Mouse (Mus musculus) ZHBTc4 (cell line): ENCODE data around the gene Krt10.
A peak's percentile ranks its signal among the peaks of the same experiment; 100 is the strongest.

Experiments used
- DNase-seq: peaks from one replicate; pipeline ENCODE4 v3.0.0-alpha.2; 2011; ENCODE audit warnings: low read depth, low spot score

The Krt10 gene

DNA sequence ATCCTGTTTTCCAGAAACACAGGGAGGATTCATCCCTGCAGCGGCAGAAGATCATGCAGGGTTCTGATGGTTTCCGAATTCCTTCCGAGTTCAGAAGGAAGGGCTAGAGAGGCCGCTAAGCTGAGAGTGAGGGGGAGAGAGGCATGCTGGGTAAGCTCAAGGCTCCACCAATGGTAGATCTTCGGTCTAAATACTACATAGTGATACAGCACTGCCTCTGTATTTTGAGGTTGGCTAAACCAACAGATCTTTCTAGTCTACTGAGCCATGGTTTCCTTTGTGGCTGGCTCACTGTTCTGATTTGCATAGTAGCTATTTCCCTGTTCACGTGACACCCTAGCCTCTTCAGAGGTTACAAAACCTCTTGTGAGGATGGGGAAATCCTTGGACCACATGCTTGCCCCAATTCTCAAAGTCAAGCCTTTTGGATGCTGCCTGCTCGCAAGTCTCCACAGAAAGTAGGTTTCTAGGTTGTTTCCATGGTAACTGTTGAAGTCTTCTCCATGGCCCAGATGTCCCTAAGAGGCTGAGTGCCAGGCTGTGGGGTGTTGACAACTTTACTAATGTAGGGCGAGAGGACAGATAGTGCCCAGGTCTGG lies 19.2 kb downstream of the Krt10 start:
- DNase-seq = no peak

DNA sequence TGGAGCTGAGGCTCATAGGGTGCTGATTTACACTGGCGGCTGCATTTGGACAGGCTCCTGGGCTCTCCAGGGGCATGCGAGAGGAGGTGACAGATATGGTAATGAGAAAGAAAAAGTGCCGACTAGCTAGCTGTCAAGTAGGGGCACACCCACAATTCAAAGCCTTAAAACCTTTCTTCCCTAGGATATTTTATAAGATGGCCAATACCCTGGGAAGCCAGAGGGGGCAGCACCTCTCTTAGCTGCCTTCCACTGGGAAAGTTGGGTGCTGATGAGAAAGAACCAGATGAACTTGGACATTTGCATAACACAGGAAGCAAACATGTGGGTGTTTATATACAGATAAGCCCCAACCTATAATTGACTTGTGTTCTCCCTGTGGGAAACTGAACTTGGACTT lies 19.9 kb downstream of the Krt10 start:
- DNase-seq = peak; percentile 84

DNA sequence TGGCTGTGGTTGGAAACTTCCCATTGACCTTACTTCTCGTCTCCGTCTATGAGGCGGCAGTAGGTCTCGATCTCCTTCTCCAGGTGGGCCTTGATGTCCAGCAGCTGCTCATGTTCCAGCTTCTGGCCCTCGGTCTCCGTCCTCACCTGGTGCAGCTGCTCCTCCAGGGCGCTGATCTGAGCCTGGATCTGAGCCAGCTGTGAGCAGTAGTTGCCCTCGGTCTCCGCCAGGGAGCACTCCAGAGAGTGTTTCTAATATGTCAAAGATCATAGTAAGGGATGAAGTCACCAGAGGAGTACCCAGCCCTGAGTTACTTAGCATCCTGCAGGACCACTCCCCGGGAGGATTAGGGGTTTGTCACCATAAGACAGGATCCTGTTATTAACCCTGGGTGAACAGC lies 22.4 kb downstream of the Krt10 start:
- DNase-seq = peak; percentile 61

DNA sequence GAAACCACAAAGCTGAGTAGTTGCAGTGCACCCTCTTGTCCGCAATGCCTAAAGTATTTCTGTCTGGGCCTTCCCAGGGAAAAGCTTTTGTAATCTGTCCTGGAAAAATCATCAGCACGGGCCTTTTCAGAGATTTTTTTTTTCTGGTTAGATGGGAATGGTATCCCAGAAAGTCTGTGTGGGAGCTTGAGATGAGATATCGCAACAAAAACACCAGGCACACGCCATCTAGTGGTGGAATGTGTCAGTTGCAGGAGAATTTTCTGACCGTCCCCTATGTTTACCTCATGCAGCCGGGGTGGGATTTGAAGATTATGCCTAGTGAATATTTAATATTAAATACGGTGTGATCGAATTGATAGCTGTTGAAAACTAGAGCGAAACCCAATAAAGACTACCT lies 24.8 kb downstream of the Krt10 start:
- peak; percentile 74 for DNase-seq

DNA sequence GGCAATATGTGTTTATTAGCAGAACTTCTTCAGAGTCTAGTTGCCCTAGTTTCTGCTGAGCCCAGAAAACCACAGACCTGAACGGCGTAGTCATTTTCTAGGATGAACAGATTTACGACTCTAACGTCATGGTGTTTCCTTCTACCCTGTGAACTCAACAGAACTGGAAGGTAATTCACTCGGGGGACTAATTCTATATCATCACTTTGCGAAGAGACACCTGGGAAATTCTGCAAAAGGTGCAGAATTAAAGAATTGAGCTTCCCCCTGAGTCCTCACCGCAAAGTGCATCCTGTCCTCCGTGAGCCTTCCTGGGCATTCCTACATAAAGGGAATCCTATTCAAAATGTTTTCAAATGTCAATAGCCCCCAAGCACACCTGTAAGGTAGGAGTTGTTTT lies 27.7 kb downstream of the Krt10 start:
- no peak for DNase-seq

DNA sequence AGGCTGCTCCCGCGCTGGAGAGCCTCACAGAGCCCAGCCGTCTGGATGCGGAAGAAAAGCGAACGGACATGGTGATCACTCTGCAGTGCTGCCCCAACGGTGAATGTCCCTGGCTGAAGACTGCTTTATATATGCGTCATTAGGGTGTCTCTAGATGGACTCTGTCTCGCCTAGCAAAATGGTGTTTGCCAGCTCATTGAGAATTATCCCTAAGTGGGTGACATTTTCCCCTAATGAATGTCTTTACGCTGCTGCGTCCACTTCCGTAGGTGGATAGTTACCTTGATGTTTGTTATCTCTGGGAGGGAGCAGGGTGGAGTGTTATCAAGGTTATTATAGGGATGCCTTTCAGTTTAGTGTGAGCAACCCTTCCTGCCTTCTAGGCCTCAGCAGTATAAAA lies 38.2 kb downstream of the Krt10 start, which contains the start of gene Krt27:
Gene Krt27, minus strand, starts transcription at position 101 of the 400 bp plus-strand sequence.
- no peak for DNase-seq

DNA sequence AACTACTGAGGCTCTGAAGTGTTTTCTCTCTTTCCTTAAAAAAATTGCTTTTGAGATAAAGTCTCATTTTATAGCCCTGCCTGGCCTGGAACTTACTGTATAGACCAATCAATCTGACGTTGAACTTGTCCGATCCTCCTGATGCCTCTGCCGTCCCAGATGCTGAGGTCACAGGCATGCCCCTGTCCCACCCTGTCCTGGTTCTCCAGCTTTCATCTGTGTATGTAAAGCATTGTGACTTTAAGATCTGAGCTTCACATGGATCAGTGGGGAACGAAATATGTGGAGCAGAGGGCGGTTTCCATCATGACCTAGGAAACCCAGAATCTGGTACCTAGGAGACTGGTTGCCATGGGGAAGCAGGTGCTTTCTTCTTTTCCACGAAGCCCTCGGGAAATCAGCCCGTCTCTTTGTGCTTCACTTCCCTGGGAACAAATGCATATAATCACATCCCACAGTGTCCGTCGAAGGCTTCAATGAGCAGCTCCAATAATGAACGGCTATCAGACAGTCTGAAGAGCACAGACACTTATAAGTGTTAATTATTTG lies 49.8 kb downstream of the Krt10 start:
- no peak for DNase-seq

DNA sequence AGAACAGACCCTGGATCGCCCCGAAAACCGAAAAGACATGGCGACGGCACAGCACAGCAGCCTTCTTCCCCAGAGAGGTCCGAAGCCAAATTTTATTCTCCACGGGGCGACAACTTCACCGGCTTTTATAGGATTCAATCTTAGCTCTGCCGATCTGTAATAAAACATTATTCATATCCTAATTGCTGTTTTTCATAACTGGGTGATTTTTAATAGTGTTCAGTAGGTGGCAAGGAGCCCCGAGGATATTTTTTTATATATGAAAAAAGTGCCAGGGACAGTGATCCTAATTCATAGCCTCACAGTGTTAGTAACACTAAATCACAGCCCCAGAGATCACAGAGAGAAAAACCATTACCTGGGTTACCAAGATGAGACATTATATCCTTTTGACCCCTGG lies 51.3 kb downstream of the Krt10 start, which contains the start of gene Krt26:
Gene Krt26, minus strand, starts transcription at position 101 of the 400 bp plus-strand sequence.
- no peak for DNase-seq
